Mouse (Mus musculus): ENCODE data around the gene Cbr3.

GRCm38 (mm10) chr16:93644006-93644405 is 39.0 kb upstream of the Cbr3 start:
- TF ChIP-seq CTCF (IDR thresholded peaks at IDR 0.05; ENCODE audit: low read depth, low read length) = no peak
- no peak for TF ChIP-seq POLR2A (IDR thresholded peaks at IDR 0.05; ENCODE audit: extremely low read depth, insufficient read depth, low read length)

All from liver, adult 2 months (tissue).